Mouse (Mus musculus) heart, postnatal 10 days (tissue): Measurements from ENCODE around the gene Cops4. TPM values are rescaled to one million over a fixed set of nuclear protein-coding genes. Genes with fewer than 3 reads are reported as not detected.

Experiments
- DNase-seq, 2 experiments: peaks; one replicate each; pipeline ENCODE4 v3.0.0; 2021
- intact Hi-C: fragments of 180-260 bp; cut with DNase I; formaldehyde crosslinking; loops from one replicate; pipeline ENCODE4 v1.15.1; 2025
- microRNA-seq, 2 experiments: library from miRNA; unstranded; fragments of <30 nt; microRNA quantifications; one replicate each; pipeline ENCODE4 v1.2.0; 2022
- total RNA-seq, 2 experiments: library from RNA; stranded (reverse); gene quantifications; 2 replicates each; pipeline ENCODE4 v1.2.3; 2021

The Cops4 gene
- total RNA-seq, 2 experiments from 2014 or later: 82.2 to 87.9 TPM

DNA sequence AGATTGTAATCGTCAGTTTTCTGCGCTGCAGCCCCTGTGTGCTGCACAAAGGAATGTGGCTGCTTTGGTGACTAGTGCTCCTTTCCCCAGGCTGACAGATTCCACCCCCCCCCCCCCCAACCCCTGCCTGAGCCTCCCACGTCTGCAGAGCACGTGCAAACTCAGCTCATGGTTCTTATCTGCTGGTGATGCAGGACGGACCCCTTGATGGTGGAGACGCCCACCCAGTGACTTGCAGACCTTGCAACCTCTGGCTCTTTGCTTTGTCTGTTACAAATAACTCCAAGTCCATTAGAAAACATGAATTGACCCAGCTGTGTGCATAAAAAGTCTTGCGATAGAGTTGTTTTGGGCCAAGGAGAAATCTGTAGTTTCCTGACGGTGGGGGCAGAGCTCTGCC is 52.6 kb downstream of the Cops4 start:
- DNase-seq: no peak
- intact Hi-C loops: no loop called here

DNA sequence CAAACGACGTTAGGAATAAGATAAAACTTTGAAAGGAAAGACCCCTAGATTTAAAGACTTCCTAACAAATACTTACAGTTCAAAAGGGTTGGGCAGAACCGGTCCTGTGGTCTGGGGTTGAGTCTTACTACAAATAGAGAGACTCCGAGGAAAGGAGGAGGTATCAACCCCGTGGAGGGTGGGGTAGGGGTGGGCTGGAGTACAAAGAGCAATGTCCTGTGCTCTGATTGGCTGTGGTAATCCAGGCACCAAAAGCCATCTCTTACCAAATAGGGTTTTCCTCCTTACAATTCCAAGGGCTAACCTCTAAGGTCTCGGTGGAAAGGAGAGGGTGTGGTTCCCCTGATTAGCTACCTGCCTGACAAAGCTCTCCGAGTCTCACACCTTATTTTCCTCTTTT is 54.0 kb downstream of the Cops4 start, which contains the start of gene Plac8:
TSS of gene Plac8 (minus strand) at position 177 of the 400 bp plus-strand sequence.
- intact Hi-C loops: no loop called here
- no peak for DNase-seq

GRCm38 (mm10) chr5:100573256-100573655 is 55.1 kb downstream of the Cops4 start:
- no peak for DNase-seq
- intact Hi-C loops: no loop called here

- intact Hi-C loops: no loop called here
These were observed 56.7 kb downstream of the Cops4 start for GRCm38 (mm10) chr5:100574771-100575170.

GRCm38 (mm10) chr5:100578863-100579411 is 60.8 kb downstream of the Cops4 start:
- intact Hi-C loops: no loop called here
- DNase-seq: no peak

More at GRCm38 (mm10) chr5:100574771-100575170, 56.7 kb downstream of the Cops4 start:
- DNase-seq: no peak

DNA sequence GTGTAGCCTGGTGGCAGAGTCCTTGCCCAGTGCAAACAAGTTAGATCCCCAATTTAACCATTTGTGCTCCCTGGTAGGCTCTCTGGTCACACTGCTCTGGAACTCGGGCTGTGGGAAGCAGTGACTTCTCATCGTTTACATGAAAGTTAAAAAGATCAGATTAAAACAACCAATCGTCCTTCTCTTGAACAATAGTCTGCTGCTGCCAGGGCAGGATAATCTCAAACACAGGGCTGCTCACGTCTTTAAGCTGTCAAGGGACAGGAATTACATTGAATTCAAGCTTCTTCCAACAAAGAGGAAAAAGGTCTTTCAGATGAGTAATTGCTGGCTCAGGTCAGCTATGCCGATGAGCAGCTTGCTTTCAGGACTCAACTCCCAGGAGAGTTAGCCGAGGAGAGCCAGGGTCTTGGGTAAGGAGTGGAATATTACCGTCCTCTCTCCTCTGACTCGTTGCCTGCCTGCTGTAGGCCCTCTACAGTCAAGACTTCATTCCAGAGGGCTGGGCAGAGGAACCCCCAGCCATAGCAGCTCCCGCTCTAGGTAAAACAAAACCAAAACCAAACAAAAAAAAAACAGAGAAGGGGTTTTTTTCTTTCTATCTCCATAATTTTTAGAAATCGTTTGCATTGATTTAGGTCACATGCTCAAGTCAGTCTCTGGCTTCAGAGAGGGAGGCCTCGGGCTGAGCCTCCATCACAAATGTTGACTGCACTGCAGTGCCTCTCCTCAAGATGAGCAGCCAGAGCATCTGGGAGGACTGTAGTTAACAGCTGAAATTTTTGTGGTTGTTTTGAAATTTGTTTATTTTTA is 63.7 kb downstream of the Cops4 start:
- intact Hi-C loops: no loop called here
- DNase-seq: no peak

- no peak for DNase-seq
- intact Hi-C loops: no loop called here
These were observed 64.3 kb downstream of the Cops4 start for GRCm38 (mm10) chr5:100582435-100582826.

- intact Hi-C loops: no loop called here
- no peak for DNase-seq
These were observed 65.0 kb downstream of the Cops4 start for GRCm38 (mm10) chr5:100583066-100583465.

DNA sequence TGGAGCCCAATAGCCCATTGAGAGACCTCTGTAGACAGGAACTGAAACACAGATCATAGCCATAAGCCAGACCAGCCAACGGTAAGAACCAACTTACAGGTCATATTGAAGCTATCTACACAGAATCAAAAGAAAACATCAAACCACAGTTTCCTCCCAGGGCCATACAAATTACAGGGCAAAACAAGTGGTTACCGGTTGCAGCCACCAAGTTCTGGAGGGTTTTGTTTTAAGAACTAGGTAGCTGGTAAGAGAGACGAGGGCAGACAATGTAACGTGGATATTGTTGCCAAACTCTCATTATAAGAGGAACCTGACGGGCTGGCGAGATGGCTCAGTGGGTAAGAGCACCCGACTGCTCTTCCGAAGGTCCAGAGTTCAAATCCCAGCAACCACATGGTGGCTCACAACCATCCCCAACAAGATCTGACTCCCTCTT is 67.1 kb downstream of the Cops4 start:
- intact Hi-C loops: no loop called here
- no peak for DNase-seq

DNA sequence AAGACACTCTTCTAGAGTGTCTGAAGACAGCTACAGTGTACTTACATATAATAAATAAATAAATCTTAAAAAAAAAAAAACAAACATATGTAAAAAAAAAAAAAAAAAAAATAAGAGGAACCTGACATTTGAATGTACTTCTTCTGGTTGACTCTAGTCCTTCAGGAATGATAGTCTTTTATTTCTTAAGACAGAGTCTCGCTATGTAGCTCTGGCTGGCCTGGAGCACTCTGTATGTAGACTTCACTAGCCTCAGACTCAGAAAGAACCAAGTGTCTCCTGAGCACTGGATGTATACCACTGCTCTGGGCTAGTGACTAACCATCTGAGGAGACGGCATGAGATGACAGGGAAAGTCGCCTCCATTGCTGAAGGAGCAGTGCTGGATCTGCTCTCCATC is 67.5 kb downstream of the Cops4 start:
- intact Hi-C loops: no loop called here
- no peak for DNase-seq

- intact Hi-C loops: no loop called here
- no peak for DNase-seq
These were observed 69.0 kb downstream of the Cops4 start for GRCm38 (mm10) chr5:100587136-100587535.

DNA sequence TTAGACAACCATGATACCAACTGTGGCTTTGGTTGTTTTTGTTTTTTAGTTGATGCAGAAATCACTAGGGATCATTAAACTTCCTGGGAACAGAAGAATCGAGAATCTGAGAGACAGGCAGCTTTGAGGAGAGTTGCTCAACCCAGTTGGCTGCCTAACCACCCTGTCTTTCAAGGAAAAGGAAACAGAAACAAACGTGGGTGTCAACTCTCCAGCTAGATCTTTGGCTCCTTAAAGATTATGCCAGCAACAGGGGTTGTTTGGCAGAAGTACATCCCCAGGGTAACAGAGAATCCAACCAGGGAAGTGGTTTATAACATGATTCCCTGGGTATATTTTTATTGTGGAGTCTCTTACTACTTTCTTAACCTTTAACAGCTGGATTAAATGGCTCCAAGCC is 69.5 kb downstream of the Cops4 start:
- intact Hi-C loops: no loop called here
- no peak for DNase-seq

GRCm38 (mm10) chr5:100590505-100590904 is 72.4 kb downstream of the Cops4 start:
- DNase-seq: no peak
- intact Hi-C loops: no loop called here

- intact Hi-C loops: no loop called here
- DNase-seq: no peak
These were observed 76.8 kb downstream of the Cops4 start for GRCm38 (mm10) chr5:100594803-100595467.

DNA sequence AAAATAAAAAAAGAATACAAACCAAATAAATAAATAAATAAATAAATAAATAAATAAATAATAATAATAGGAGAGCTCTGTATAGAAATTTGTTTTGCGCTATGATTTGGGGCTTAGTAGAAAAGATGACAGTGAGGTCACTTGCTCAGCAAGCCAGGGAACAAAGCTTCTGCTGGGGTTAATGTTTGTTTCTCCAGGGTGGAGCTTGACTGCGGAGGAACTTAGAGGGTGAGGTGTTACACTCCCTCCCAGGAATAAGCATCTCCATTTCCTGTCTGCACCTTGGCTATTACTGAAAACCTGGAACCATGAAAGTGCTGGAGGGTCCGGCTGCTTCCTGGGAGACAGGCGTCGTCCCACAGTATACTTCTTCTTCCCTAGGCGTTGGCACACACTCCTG is 77.9 kb downstream of the Cops4 start:
- intact Hi-C loops: no loop called here
- no peak for DNase-seq

Small RNA genes lying within 50 kb of the gene (microRNA-seq; reads per million reads assigned to microRNA genes)
- gene Gm23222: 0 reads per million in 2 experiments

Other genes with a start within 250 kb of the Cops4 start
- gene Sec31a, start 102.1 kb upstream of the Cops4 start, total RNA-seq: 100 to 1,000 TPM; 144 to 150 TPM
- 10 to 100 TPM; 12.0 to 14.7 TPM for gene Lin54, start 17.7 kb upstream of the Cops4 start, total RNA-seq
- 1 to 10 TPM; 2.1 to 3.1 TPM for gene Plac8, start 53.9 kb downstream of the Cops4 start, total RNA-seq
- gene Coq2, start 156.8 kb downstream of the Cops4 start, total RNA-seq: 10 to 100 TPM; 61.8 to 62.4 TPM
- under 1 TPM; 0.74 to 0.79 TPM for gene Hpse, start 201.4 kb downstream of the Cops4 start, total RNA-seq